Mouse (Mus musculus) limb, embryonic 13.5 days (tissue): Measurements from ENCODE around the gene Wsb1. TPM values are rescaled to one million over a fixed set of nuclear protein-coding genes. Genes with fewer than 3 reads are reported as not detected.

ENCODE experiments used
- ATAC-seq: fragments of 200-750 bp; cut with Nextera tagmentation; 2 replicates; pipeline ENCODE4 v1.8.0; 2017; ENCODE audit warnings: low read depth, moderate number of reproducible peaks, moderate TSS enrichment; ENCODE audit not compliant: low FRiP score
- H3K27ac ChIP-seq: fragments of 300-500 bp; sonication (generic); 2 replicates; pipeline ENCODE4 v1.5.1; 2015; ENCODE audit warnings: inconsistent platforms, mild to moderate bottlenecking, moderate library complexity
- H3K27me3 ChIP-seq: fragments of 300-500 bp; sonication (generic); 2 replicates; pipeline ENCODE4 v1.6.1; 2015; ENCODE audit warnings: mild to moderate bottlenecking, inconsistent platforms
- H3K36me3 ChIP-seq: fragments of 300-500 bp; sonication (generic); 2 replicates; pipeline ENCODE4 v1.6.1; 2015; ENCODE audit warnings: inconsistent platforms, mild to moderate bottlenecking, moderate library complexity
- H3K4me1 ChIP-seq: fragments of 300-500 bp; sonication (generic); 2 replicates; pipeline ENCODE4 v1.6.1; 2015; ENCODE audit warnings: inconsistent platforms
- H3K4me2 ChIP-seq: fragments of 300-500 bp; sonication (generic); replicated peaks from 2 replicates; pipeline ENCODE4 v1.6.1; 2015; ENCODE audit warnings: inconsistent platforms, mild to moderate bottlenecking, moderate library complexity
- H3K4me3 ChIP-seq: fragments of 300-500 bp; sonication (generic); 2 replicates; pipeline ENCODE4 v1.5.1; 2015; ENCODE audit warnings: moderate library complexity, mild to moderate bottlenecking, inconsistent platforms
- H3K9ac ChIP-seq: fragments of 300-500 bp; sonication (generic); 2 replicates; pipeline ENCODE4 v1.6.1; 2015; ENCODE audit warnings: mild to moderate bottlenecking, inconsistent platforms
- H3K9me3 ChIP-seq: fragments of 300-500 bp; sonication (generic); 2 replicates; pipeline ENCODE4 v1.6.1; 2016; ENCODE audit warnings: inconsistent platforms
- WGBS: fragments of 180-500 bp; shearing (Covaris S2); methylation state at CpG from one replicate; pipeline ENCODE4 v1.1.7; 2015; 5-methylcytosine and 5-hydroxymethylcytosine counted together
- polyA plus RNA-seq: library from polyadenylated mRNA; unstranded; fragments of >200 nt; fragmentation: Nextera tagmentation; extraction: Ambion mirVana; gene quantifications from 2 replicates; pipeline ENCODE4 v1.2.1, GENCODE M21; 2015

The Wsb1 gene
- polyA plus RNA-seq, 1 experiment from 2014 or later = 421 TPM

GRCm38 (mm10) chr11:79224562-79225280 lies 29.8 kb downstream of the Wsb1 start:
- Histone ChIP-seq H3K4me1 (peaks cover 25% of the 10 kb centered on the region), H3K27me3 (no peaks in the 10 kb centered on the region), H3K4me2 (peak overlapping the region; percentile 46), H3K9ac (no peak overlapping the region), H3K9me3 (no peaks in the 10 kb centered on the region), H3K36me3 (no peaks in the 10 kb centered on the region), H3K27ac (peak overlapping the region; percentile 69), H3K4me3 (peak overlapping the region; percentile 11; the same call in 1 of the 2 replicates)
- WGBS = 34% methylated on average over 18 of the region's 18 CpGs
- ATAC-seq = peak; percentile 68; the same call in 1 of the 2 replicates

GRCm38 (mm10) chr11:79223420-79223819 lies 31.1 kb downstream of the Wsb1 start:
- H3K27ac ChIP-seq = no peak overlapping the region

GRCm38 (mm10) chr11:79222661-79223060 lies 31.8 kb downstream of the Wsb1 start:
- no peak for ATAC-seq
- peaks cover 15% of the 10 kb centered on the region for H3K4me1 ChIP-seq
- whole genome bisulfite sequencing = 93% methylated on average over 6 of the region's 6 CpGs

More at GRCm38 (mm10) chr11:79223420-79223819, 31.1 kb downstream of the Wsb1 start:
- no peaks in the 10 kb centered on the region for H3K27me3 ChIP-seq
- H3K36me3 ChIP-seq = no peaks in the 10 kb centered on the region
- H3K4me2 ChIP-seq = no peak overlapping the region
- ATAC-seq = no peak
- no peaks in the 10 kb centered on the region for H3K9me3 ChIP-seq
- no peak overlapping the region for H3K9ac ChIP-seq
- WGBS = 88% methylated on average over 6 of the region's 6 CpGs
- H3K4me3 ChIP-seq = no peak overlapping the region
- H3K4me1 ChIP-seq = peaks cover 15% of the 10 kb centered on the region

GRCm38 (mm10) chr11:79221641-79222040 lies 32.8 kb downstream of the Wsb1 start:
- H3K9me3 ChIP-seq = no peaks in the 10 kb centered on the region
- no peak overlapping the region for H3K9ac ChIP-seq
- 59% methylated on average over 5 of the region's 5 CpGs for WGBS
- H3K4me1 ChIP-seq = peaks cover 15% of the 10 kb centered on the region
- no peaks in the 10 kb centered on the region for H3K27me3 ChIP-seq
- no peaks in the 10 kb centered on the region for H3K36me3 ChIP-seq
- H3K4me3 ChIP-seq = no peak overlapping the region
- H3K4me2 ChIP-seq = no peak overlapping the region
- H3K27ac ChIP-seq = no peak overlapping the region
- ATAC-seq = no peak

More at GRCm38 (mm10) chr11:79222661-79223060, 31.8 kb downstream of the Wsb1 start:
- Histone ChIP-seq H3K36me3 (no peaks in the 10 kb centered on the region), H3K4me2 (no peak overlapping the region), H3K9ac (no peak overlapping the region), H3K27ac (no peak overlapping the region), H3K4me3 (no peak overlapping the region), H3K9me3 (no peaks in the 10 kb centered on the region), H3K27me3 (no peaks in the 10 kb centered on the region)

GRCm38 (mm10) chr11:79218936-79219626 lies 35.4 kb downstream of the Wsb1 start:
- Histone ChIP-seq H3K4me3 (no peak overlapping the region), H3K9ac (no peak overlapping the region), H3K27ac (no peak overlapping the region), H3K4me1 (no peaks in the 10 kb centered on the region), H3K9me3 (no peaks in the 10 kb centered on the region), H3K36me3 (no peaks in the 10 kb centered on the region), H3K27me3 (no peaks in the 10 kb centered on the region), H3K4me2 (no peak overlapping the region)
- no peak for ATAC-seq
- 76% methylated on average over 8 of the region's 8 CpGs for WGBS

- Histone ChIP-seq H3K9ac (no peak overlapping the region), H3K4me1 (no peaks in the 10 kb centered on the region), H3K4me2 (no peak overlapping the region), H3K4me3 (no peak overlapping the region), H3K9me3 (no peaks in the 10 kb centered on the region), H3K27me3 (no peaks in the 10 kb centered on the region), H3K27ac (no peak overlapping the region), H3K36me3 (no peaks in the 10 kb centered on the region)
- no peak for ATAC-seq
- WGBS = 89% methylated on average over 1 of the region's 1 CpGs
These were observed 36.4 kb downstream of the Wsb1 start for GRCm38 (mm10) chr11:79218061-79218460.

- no peak for ATAC-seq
- no peak overlapping the region for H3K9ac ChIP-seq
- no peaks in the 10 kb centered on the region for H3K27me3 ChIP-seq
- H3K4me1 ChIP-seq = no peaks in the 10 kb centered on the region
- H3K36me3 ChIP-seq = no peaks in the 10 kb centered on the region
- no peak overlapping the region for H3K4me2 ChIP-seq
- 48% methylated on average over 6 of the region's 6 CpGs for WGBS
- no peak overlapping the region for H3K4me3 ChIP-seq
- H3K27ac ChIP-seq = no peak overlapping the region
- no peaks in the 10 kb centered on the region for H3K9me3 ChIP-seq
These were observed 37.3 kb downstream of the Wsb1 start for GRCm38 (mm10) chr11:79217133-79217532.

DNA sequence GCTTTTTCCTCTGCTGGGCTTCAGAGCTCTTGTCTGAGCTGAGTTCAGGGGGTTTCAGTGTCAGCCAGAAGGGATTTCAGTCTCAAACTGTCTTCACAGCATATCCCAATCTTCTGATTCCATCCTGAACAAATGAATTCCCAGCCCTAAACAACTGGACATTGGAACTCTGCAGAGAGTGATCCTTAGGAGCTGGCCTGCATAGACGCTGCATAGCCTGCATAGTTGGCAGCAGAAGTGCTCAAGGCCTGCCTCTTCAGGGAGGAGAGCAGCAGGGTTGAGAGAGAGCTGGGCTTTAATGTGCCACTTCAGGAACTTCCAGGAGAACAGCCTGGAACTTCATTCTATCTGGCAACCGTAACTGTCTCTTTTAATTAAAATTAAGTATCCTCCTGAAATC lies 38.9 kb downstream of the Wsb1 start:
- no peaks in the 10 kb centered on the region for H3K9me3 ChIP-seq
- WGBS = 75% methylated on average over 2 of the region's 2 CpGs

DNA sequence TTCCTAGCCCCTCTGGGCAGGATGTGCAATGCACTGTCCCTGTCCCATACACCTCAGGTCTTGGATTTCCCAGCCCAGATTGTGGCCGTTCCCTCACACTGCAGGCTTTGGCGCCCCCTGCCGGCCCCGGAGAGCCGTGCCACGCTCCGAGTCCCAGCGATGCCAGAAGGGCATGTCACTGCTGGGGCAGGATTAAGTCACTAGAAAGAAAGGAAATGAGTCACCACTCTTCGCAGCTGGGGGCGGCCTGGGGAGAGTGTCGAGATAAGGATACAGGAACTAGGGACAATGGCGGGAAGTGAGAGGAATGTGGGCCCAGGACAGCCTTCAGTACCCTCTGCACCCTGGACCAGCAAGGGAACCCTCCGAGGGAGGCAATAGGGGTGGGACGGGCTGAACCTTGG lies 40.5 kb downstream of the Wsb1 start:
- Histone ChIP-seq H3K4me2 (no peak overlapping the region), H3K4me3 (no peak overlapping the region), H3K4me1 (no peaks in the 10 kb centered on the region), H3K9me3 (no peaks in the 10 kb centered on the region), H3K9ac (no peak overlapping the region), H3K27ac (no peak overlapping the region), H3K27me3 (no peaks in the 10 kb centered on the region), H3K36me3 (no peaks in the 10 kb centered on the region)
- WGBS = 11% methylated on average over 14 of the region's 14 CpGs
- peak; percentile 59; the same call in 1 of the 2 replicates for ATAC-seq

More for the DNA sequence above, 38.9 kb downstream of the Wsb1 start:
- no peaks in the 10 kb centered on the region for H3K4me1 ChIP-seq
- no peak overlapping the region for H3K4me2 ChIP-seq
- H3K27ac ChIP-seq = no peak overlapping the region
- no peaks in the 10 kb centered on the region for H3K27me3 ChIP-seq
- no peak for ATAC-seq
- no peak overlapping the region for H3K4me3 ChIP-seq
- no peak overlapping the region for H3K9ac ChIP-seq
- no peaks in the 10 kb centered on the region for H3K36me3 ChIP-seq

- no peaks in the 10 kb centered on the region for H3K4me1 ChIP-seq
- H3K27ac ChIP-seq = no peak overlapping the region
- H3K27me3 ChIP-seq = no peaks in the 10 kb centered on the region
- no peaks in the 10 kb centered on the region for H3K36me3 ChIP-seq
- H3K4me2 ChIP-seq = no peak overlapping the region
- 85% methylated on average over 5 of the region's 5 CpGs for WGBS
- H3K9me3 ChIP-seq = no peaks in the 10 kb centered on the region
- no peak overlapping the region for H3K4me3 ChIP-seq
- ATAC-seq = no peak
- no peak overlapping the region for H3K9ac ChIP-seq
These were observed 44.5 kb downstream of the Wsb1 start for GRCm38 (mm10) chr11:79209882-79210471.

- Histone ChIP-seq H3K9ac (no peak overlapping the region), H3K36me3 (no peaks in the 10 kb centered on the region), H3K4me3 (no peak overlapping the region), H3K27me3 (no peaks in the 10 kb centered on the region), H3K9me3 (no peaks in the 10 kb centered on the region), H3K4me2 (no peak overlapping the region), H3K4me1 (no peaks in the 10 kb centered on the region), H3K27ac (no peak overlapping the region)
- no peak for ATAC-seq
- WGBS = 53% methylated on average over 5 of the region's 5 CpGs
These were observed 45.4 kb downstream of the Wsb1 start for GRCm38 (mm10) chr11:79209113-79209512.

DNA sequence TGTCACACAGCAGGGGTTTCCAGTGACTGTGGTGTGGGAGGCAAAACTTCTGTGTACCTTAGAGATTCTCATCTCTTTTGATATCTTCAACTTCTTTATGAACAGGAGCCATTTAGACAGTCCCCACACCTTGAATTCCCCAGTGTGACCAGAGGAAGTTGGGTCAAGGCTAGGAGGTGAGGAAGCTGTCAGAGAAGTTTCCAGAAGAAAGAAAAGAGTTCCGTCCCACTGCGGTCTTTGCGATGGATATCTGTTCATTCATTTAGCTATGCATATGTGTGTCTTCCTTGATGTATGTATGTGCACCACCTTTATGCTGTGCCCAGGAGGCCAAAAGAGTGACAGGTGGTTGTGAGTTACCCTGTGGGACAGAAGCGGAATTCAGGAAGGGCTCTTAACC lies 46.0 kb downstream of the Wsb1 start:
- no peak overlapping the region for H3K9ac ChIP-seq
- 93% methylated on average over 4 of the region's 4 CpGs for WGBS
- no peak overlapping the region for H3K27ac ChIP-seq
- H3K4me1 ChIP-seq = no peaks in the 10 kb centered on the region
- no peaks in the 10 kb centered on the region for H3K27me3 ChIP-seq
- H3K36me3 ChIP-seq = no peaks in the 10 kb centered on the region
- no peak overlapping the region for H3K4me2 ChIP-seq
- H3K9me3 ChIP-seq = no peaks in the 10 kb centered on the region
- no peak for ATAC-seq
- no peak overlapping the region for H3K4me3 ChIP-seq
